Mouse (Mus musculus): ENCODE data around the gene Mageb16. TPM values are rescaled to one million over a fixed set of nuclear protein-coding genes. Genes with fewer than 3 reads are reported as not detected.

The Mageb16 gene
- polyA plus RNA-seq (2015; fragmentation: Nextera tagmentation; extraction: Ambion mirVana) = not detected in 2 replicates

- no peak within 1 kb of the TSS for H3K4me3 ChIP-seq
- no peak within 1 kb of the TSS for H3K9ac ChIP-seq
- H3K27ac ChIP-seq = no peak within 1 kb of the TSS
- H3K27me3 ChIP-seq = no peaks in the 10 kb centered on the region
- H3K4me2 ChIP-seq = no peak within 1 kb of the TSS
- H3K4me1 ChIP-seq = no peaks in the 10 kb centered on the region
- 66% methylated on average over 8 of the region's 8 CpGs for WGBS
- no peaks in the 10 kb centered on the region for H3K36me3 ChIP-seq
- ATAC-seq (ENCODE audit: insufficient number of reproducible peaks, insufficient read depth, low FRiP score, low TSS enrichment, low read depth) = no peak
- H3K9me3 ChIP-seq = no peaks in the 10 kb centered on the region
Observed at GRCm38 (mm10) chrX:79671411-79671810, at the start of gene Mageb16. Mageb16 (minus strand) TSS chrX:79671435.

- no peak overlapping the region for H3K27ac ChIP-seq
Observed at GRCm38 (mm10) chrX:79651091-79651490, 20.1 kb downstream of the Mageb16 start.

GRCm38 (mm10) chrX:79635396-79635795 lies 35.8 kb downstream of the Mageb16 start:
- Histone ChIP-seq H3K4me2 (no peak overlapping the region), H3K27me3 (no peaks in the 10 kb centered on the region), H3K36me3 (no peaks in the 10 kb centered on the region), H3K4me3 (no peak overlapping the region), H3K9me3 (no peaks in the 10 kb centered on the region), H3K9ac (no peak overlapping the region), H3K4me1 (no peaks in the 10 kb centered on the region), H3K27ac (no peak overlapping the region)
- ATAC-seq (ENCODE audit: insufficient number of reproducible peaks, insufficient read depth, low FRiP score, low TSS enrichment, low read depth) = no peak
- 87% methylated on average over 15 of the region's 15 CpGs for WGBS

More at GRCm38 (mm10) chrX:79651091-79651490, 20.1 kb downstream of the Mageb16 start:
- Histone ChIP-seq H3K27me3 (no peaks in the 10 kb centered on the region), H3K4me2 (no peak overlapping the region), H3K36me3 (no peaks in the 10 kb centered on the region), H3K9me3 (no peaks in the 10 kb centered on the region), H3K4me1 (no peaks in the 10 kb centered on the region), H3K4me3 (no peak overlapping the region), H3K9ac (no peak overlapping the region)
- no peak for ATAC-seq (ENCODE audit: insufficient number of reproducible peaks, insufficient read depth, low FRiP score, low TSS enrichment, low read depth)
- WGBS = 33% methylated on average over 2 of the region's 2 CpGs

GRCm38 (mm10) chrX:79606462-79606861 lies 64.8 kb downstream of the Mageb16 start:
- no peak overlapping the region for H3K4me2 ChIP-seq
- no peaks in the 10 kb centered on the region for H3K36me3 ChIP-seq
- no peak overlapping the region for H3K27ac ChIP-seq
- H3K4me3 ChIP-seq = no peak overlapping the region
- no peaks in the 10 kb centered on the region for H3K27me3 ChIP-seq
- no peak for ATAC-seq (ENCODE audit: insufficient number of reproducible peaks, insufficient read depth, low FRiP score, low TSS enrichment, low read depth)
- WGBS = 58% methylated on average over 2 of the region's 2 CpGs
- H3K4me1 ChIP-seq = no peaks in the 10 kb centered on the region
- H3K9ac ChIP-seq = no peak overlapping the region
- H3K9me3 ChIP-seq = no peaks in the 10 kb centered on the region

Other genes starting within 250 kb of the Mageb16 start
- gene Gm7173, start 154.2 kb downstream of the Mageb16 start, polyA plus RNA-seq (2015; fragmentation: Nextera tagmentation; extraction: Ambion mirVana) = 0.67 and 0.74 TPM in 2 replicates